Mouse (Mus musculus): ENCODE measurements around the gene 2210016L21Rik.

2210016L21Rik gene

DNA sequence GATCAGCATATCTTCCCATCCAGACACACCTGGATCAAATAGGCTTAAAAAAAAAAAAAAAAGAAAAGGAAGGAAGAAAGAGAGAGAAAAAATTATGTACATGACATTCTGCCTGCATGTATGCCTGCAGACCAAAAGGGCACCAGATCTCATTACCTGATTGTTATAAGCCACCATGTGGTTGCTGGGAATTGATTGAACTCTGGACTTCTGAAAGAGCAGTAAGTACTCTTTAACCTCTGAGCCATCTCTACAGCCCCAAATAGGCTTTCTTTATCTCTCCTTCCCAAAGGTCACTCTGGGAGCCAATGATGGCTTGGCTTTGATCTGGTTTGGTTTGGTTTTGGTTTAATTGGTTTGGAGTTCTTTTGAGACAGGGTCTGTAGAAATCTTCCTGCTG, 43.1 kb downstream of the 2210016L21Rik start:
- no peak for TF ChIP-seq GATA4 (IDR thresholded peaks at IDR 0.05; ENCODE audit: insufficient replicate concordance, low read length)

DNA sequence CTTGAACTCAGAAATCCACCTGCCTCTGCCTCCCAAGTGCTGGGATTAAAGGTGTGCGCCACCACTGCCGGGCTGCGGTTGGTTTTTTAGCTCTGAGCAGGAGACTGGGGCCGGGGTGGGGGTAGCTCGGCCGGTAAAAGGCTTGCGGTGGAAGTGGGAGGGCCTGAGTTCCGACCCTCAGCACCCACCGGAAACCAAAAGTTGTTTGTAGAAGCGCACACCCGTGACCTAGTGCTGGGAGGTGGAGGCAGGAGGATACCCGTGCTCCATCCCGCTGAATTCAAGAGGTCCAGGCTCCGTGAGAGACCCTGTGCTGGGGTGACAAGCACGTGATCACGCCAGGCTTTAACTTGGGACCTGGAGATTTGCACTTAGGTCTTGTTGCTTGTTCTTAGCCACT, 54.5 kb downstream of the 2210016L21Rik start:
- no peak for TF ChIP-seq GATA4 (IDR thresholded peaks at IDR 0.05; ENCODE audit: insufficient replicate concordance, low read length)

DNA sequence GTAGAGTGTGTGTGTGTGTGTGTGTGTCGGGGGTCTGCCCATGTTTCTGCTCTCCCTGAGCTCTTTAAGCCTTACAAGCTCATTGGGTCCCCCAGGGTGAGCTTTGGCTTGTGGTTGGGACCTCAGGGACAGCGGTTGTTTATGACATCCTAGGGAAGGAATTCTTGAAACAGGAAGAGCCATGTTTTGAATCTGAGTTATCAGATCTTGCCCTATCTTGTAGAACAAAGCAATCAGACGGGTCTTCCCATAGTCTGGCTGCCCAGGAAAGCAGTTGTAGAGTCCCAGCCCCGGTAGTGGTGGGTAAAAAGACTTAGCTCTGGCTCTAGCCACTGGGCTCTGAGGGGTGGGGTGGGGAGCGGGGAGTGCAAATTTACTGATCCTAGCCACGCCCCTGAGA, 55.4 kb downstream of the 2210016L21Rik start:
- no peak for TF ChIP-seq GATA4 (IDR thresholded peaks at IDR 0.05; ENCODE audit: insufficient replicate concordance, low read length)

Measured in liver, adult (tissue).